Mouse (Mus musculus): Measurements from ENCODE around the gene Lhx3.

Gene Lhx3

GRCm38 (mm10) chr2:26201926-26202848 lies 5.9 kb downstream of the Lhx3 start:
- no peak for DNase-seq (ENCODE audit: low spot score)

GRCm38 (mm10) chr2:26198488-26198887 lies 9.6 kb downstream of the Lhx3 start:
- no peak for DNase-seq (ENCODE audit: low spot score)

- no peak for DNase-seq (ENCODE audit: low spot score)
Measured at GRCm38 (mm10) chr2:26194552-26195339, 13.3 kb downstream of the Lhx3 start.

- no peak for DNase-seq (ENCODE audit: low spot score)
Measured at GRCm38 (mm10) chr2:26188517-26188916, 19.6 kb downstream of the Lhx3 start.

GRCm38 (mm10) chr2:26184352-26184751 lies 23.7 kb downstream of the Lhx3 start:
- DNase-seq (ENCODE audit: low spot score) = no peak

- DNase-seq (ENCODE audit: low spot score) = peak; percentile 77
Measured at GRCm38 (mm10) chr2:26182646-26183045, 25.4 kb downstream of the Lhx3 start.

- DNase-seq (ENCODE audit: low spot score) = no peak
Measured at GRCm38 (mm10) chr2:26177189-26177588, 30.9 kb downstream of the Lhx3 start.

- no peak for DNase-seq (ENCODE audit: low spot score)
Measured at GRCm38 (mm10) chr2:26176731-26177130, 31.4 kb downstream of the Lhx3 start.

GRCm38 (mm10) chr2:26175191-26175590 lies 32.9 kb downstream of the Lhx3 start:
- DNase-seq (ENCODE audit: low spot score) = no peak

GRCm38 (mm10) chr2:26172166-26172565 lies 35.9 kb downstream of the Lhx3 start:
- no peak for DNase-seq (ENCODE audit: low spot score)

- DNase-seq (ENCODE audit: low spot score) = no peak
Measured at GRCm38 (mm10) chr2:26170376-26170775, 37.7 kb downstream of the Lhx3 start.

- DNase-seq (ENCODE audit: low spot score) = no peak
Measured at GRCm38 (mm10) chr2:26168843-26169579, 39.1 kb downstream of the Lhx3 start.

GRCm38 (mm10) chr2:26166890-26167289 lies 41.2 kb downstream of the Lhx3 start:
- DNase-seq (ENCODE audit: low spot score) = no peak

- DNase-seq (ENCODE audit: low spot score) = no peak
Measured at GRCm38 (mm10) chr2:26158064-26158463, 50.0 kb downstream of the Lhx3 start.

GRCm38 (mm10) chr2:26156191-26156977 lies 51.7 kb downstream of the Lhx3 start:
- DNase-seq (ENCODE audit: low spot score) = no peak

GRCm38 (mm10) chr2:26155737-26156136 lies 52.4 kb downstream of the Lhx3 start:
- DNase-seq (ENCODE audit: low spot score) = no peak

GRCm38 (mm10) chr2:26154586-26154985 lies 53.5 kb downstream of the Lhx3 start:
- no peak for DNase-seq (ENCODE audit: low spot score)

- DNase-seq (ENCODE audit: low spot score) = no peak
Measured at GRCm38 (mm10) chr2:26153909-26154340, 54.2 kb downstream of the Lhx3 start.

- DNase-seq (ENCODE audit: low spot score) = peak; percentile 79
Measured at GRCm38 (mm10) chr2:26153295-26153694, 54.8 kb downstream of the Lhx3 start.

All from testis, postnatal 10 days (tissue).